Mouse (Mus musculus): ENCODE data around the gene Myh11.
A peak's percentile ranks its signal among the peaks of the same experiment; 100 is the strongest.

Myh11 gene

GRCm38 (mm10) chr16:14291223-14291622 lies at the start of gene Myh11:
Myh11 (minus strand) TSS chr16:14291372.
- DNase-seq (ENCODE audit: low spot score in 2 of 2) = peak; percentile 10 to 31

GRCm38 (mm10) chr16:14328156-14328555 lies 37.0 kb upstream of the Myh11 start:
- no peak for DNase-seq (ENCODE audit: low spot score in 2 of 2)

GRCm38 (mm10) chr16:14320494-14320893 lies 29.3 kb upstream of the Myh11 start:
- DNase-seq (ENCODE audit: low spot score in 2 of 2) = no peak

- no peak for DNase-seq (ENCODE audit: low spot score in 2 of 2)
Measured at GRCm38 (mm10) chr16:14319681-14320080, 28.5 kb upstream of the Myh11 start.

GRCm38 (mm10) chr16:14316884-14317876 lies 26.0 kb upstream of the Myh11 start, which contains the start of gene Fopnl:
Fopnl (minus strand) TSS chr16:14317405.
- DNase-seq (ENCODE audit: low spot score in 2 of 2) = peak; percentile 97

- DNase-seq (ENCODE audit: low spot score in 2 of 2) = no peak
Measured at GRCm38 (mm10) chr16:14312914-14313313, 21.7 kb upstream of the Myh11 start.

GRCm38 (mm10) chr16:14311371-14311770 lies 20.2 kb upstream of the Myh11 start:
- peak; percentile 22 to 38 for DNase-seq (ENCODE audit: low spot score in 2 of 2)

- no peak for DNase-seq (ENCODE audit: low spot score in 2 of 2)
Measured at GRCm38 (mm10) chr16:14309833-14310232, 18.7 kb upstream of the Myh11 start.

GRCm38 (mm10) chr16:14308245-14309073 lies 17.3 kb upstream of the Myh11 start:
- peak; percentile 14 to 32 for DNase-seq (ENCODE audit: low spot score in 2 of 2)

GRCm38 (mm10) chr16:14307373-14307772 lies 16.2 kb upstream of the Myh11 start:
- DNase-seq (ENCODE audit: low spot score in 2 of 2) = peak in 1 of 2 experiments; percentile 19

- DNase-seq (ENCODE audit: low spot score in 2 of 2) = no peak
Measured at GRCm38 (mm10) chr16:14306451-14306850, 15.3 kb upstream of the Myh11 start.

GRCm38 (mm10) chr16:14304791-14305190 lies 13.6 kb upstream of the Myh11 start:
- no peak for DNase-seq (ENCODE audit: low spot score in 2 of 2)

- no peak for DNase-seq (ENCODE audit: low spot score in 2 of 2)
Measured at GRCm38 (mm10) chr16:14303676-14304075, 12.5 kb upstream of the Myh11 start.

GRCm38 (mm10) chr16:14303148-14303547 lies 12.0 kb upstream of the Myh11 start:
- DNase-seq (ENCODE audit: low spot score in 2 of 2) = no peak

- DNase-seq (ENCODE audit: low spot score in 2 of 2) = no peak
Measured at GRCm38 (mm10) chr16:14298461-14298860, 7.3 kb upstream of the Myh11 start.

- no peak for DNase-seq (ENCODE audit: low spot score in 2 of 2)
Measured at GRCm38 (mm10) chr16:14297746-14298145, 6.6 kb upstream of the Myh11 start.

- no peak for DNase-seq (ENCODE audit: low spot score in 2 of 2)
Measured at GRCm38 (mm10) chr16:14297137-14297536, 6.0 kb upstream of the Myh11 start.

- no peak for DNase-seq (ENCODE audit: low spot score in 2 of 2)
Measured at GRCm38 (mm10) chr16:14296544-14297124, 5.5 kb upstream of the Myh11 start.

- DNase-seq (ENCODE audit: low spot score in 2 of 2) = no peak
Measured at GRCm38 (mm10) chr16:14295291-14295690, 4.1 kb upstream of the Myh11 start.

- no peak for DNase-seq (ENCODE audit: low spot score in 2 of 2)
Measured at GRCm38 (mm10) chr16:14292205-14293199, 1.3 kb upstream of the Myh11 start.
